Mouse (Mus musculus) ovary, postnatal 10 days (tissue): ENCODE results near the gene Asb1.

ENCODE experiments used
- DNase-seq: peaks from one replicate; pipeline ENCODE4 v3.0.0; 2022; ENCODE audit warnings: low spot score

Asb1 gene

GRCm38 (mm10) chr1:91540271-91540826, at the start of gene Asb1:
Gene Asb1 (plus strand): TSS chr1:91540544.
- peak; percentile 71 for DNase-seq

- DNase-seq = no peak
Measured at GRCm38 (mm10) chr1:91492740-91493139, 47.6 kb upstream of the Asb1 start.

GRCm38 (mm10) chr1:91493938-91494337, 46.4 kb upstream of the Asb1 start:
- no peak for DNase-seq

- DNase-seq = peak; percentile 75
Measured at GRCm38 (mm10) chr1:91494457-91495140, 45.7 kb upstream of the Asb1 start, which contains the start of gene Traf3ip1. Gene Traf3ip1 (plus strand): TSS chr1:91494647.

- DNase-seq = no peak
Measured at GRCm38 (mm10) chr1:91495321-91495720, 45.0 kb upstream of the Asb1 start.

- DNase-seq = no peak
Measured at GRCm38 (mm10) chr1:91498579-91498978, 41.8 kb upstream of the Asb1 start.

GRCm38 (mm10) chr1:91504615-91505014, 35.7 kb upstream of the Asb1 start:
- DNase-seq = no peak

- no peak for DNase-seq
Measured at GRCm38 (mm10) chr1:91514916-91515315, 25.4 kb upstream of the Asb1 start.

GRCm38 (mm10) chr1:91515642-91516041, 24.7 kb upstream of the Asb1 start:
- DNase-seq = no peak

- no peak for DNase-seq
Measured at GRCm38 (mm10) chr1:91523759-91524158, 16.6 kb upstream of the Asb1 start.

GRCm38 (mm10) chr1:91525838-91526237, 14.5 kb upstream of the Asb1 start:
- DNase-seq = no peak

GRCm38 (mm10) chr1:91530166-91530565, 10.2 kb upstream of the Asb1 start:
- DNase-seq = no peak

GRCm38 (mm10) chr1:91532243-91532642, 8.1 kb upstream of the Asb1 start:
- no peak for DNase-seq

GRCm38 (mm10) chr1:91532892-91533291, 7.5 kb upstream of the Asb1 start:
- DNase-seq = no peak

- DNase-seq = no peak
Measured at GRCm38 (mm10) chr1:91533483-91533882, 6.9 kb upstream of the Asb1 start.

- DNase-seq = no peak
Measured at GRCm38 (mm10) chr1:91533961-91534723, 6.2 kb upstream of the Asb1 start.

GRCm38 (mm10) chr1:91537786-91538569, 2.4 kb upstream of the Asb1 start:
- DNase-seq = no peak

GRCm38 (mm10) chr1:91538570-91538929, 1.8 kb upstream of the Asb1 start:
- DNase-seq = no peak

- no peak for DNase-seq
Measured at GRCm38 (mm10) chr1:91539246-91539645, 1.1 kb upstream of the Asb1 start.

GRCm38 (mm10) chr1:91539704-91540270, 557 bp upstream of the Asb1 start:
- DNase-seq = no peak

GRCm38 (mm10) chr1:91541042-91541592, 773 bp downstream of the Asb1 start:
- no peak for DNase-seq

- DNase-seq = no peak
Measured at GRCm38 (mm10) chr1:91543974-91544373, 3.6 kb downstream of the Asb1 start.
